Mouse (Mus musculus): ENCODE results near the gene Znrf3.

- TF ChIP-seq CTCF (IDR thresholded peaks at IDR 0.05; ENCODE audit: extremely low read depth, insufficient read depth, low read length), result no peak
- no peak for TF ChIP-seq POLR2A (IDR thresholded peaks at IDR 0.05; ENCODE audit: extremely low read depth, insufficient read depth, low read length)
Observed at GRCm38 (mm10) chr11:5380275-5380674, 64.4 kb downstream of the Znrf3 start.
